Mouse (Mus musculus) heart, embryonic 12.5 days (tissue): Measurements from ENCODE around the gene Pcolce2. TPM values are rescaled to one million over a fixed set of nuclear protein-coding genes. Genes with fewer than 3 reads are reported as not detected.

Experiments used
- ATAC-seq: fragments of 200-750 bp; cut with Nextera tagmentation; 2 replicates; pipeline ENCODE4 v1.8.0; 2017; ENCODE audit warnings: moderate TSS enrichment, moderate library complexity; ENCODE audit not compliant: insufficient number of reproducible peaks, low FRiP score
- H3K27ac ChIP-seq: fragments of 300-500 bp; sonication (generic); 2 replicates; pipeline ENCODE4 v1.5.1; 2016; ENCODE audit warnings: mild to moderate bottlenecking, moderate library complexity; ENCODE audit not compliant: poor library complexity, severe bottlenecking
- H3K27me3 ChIP-seq: fragments of 300-500 bp; sonication (generic); replicated peaks from 2 replicates; pipeline ENCODE4 v1.6.1; 2016; ENCODE audit warnings: mild to moderate bottlenecking, moderate library complexity
- H3K36me3 ChIP-seq: fragments of 300-500 bp; sonication (generic); 2 replicates; pipeline ENCODE4 v1.6.1; 2016; ENCODE audit warnings: mild to moderate bottlenecking, moderate library complexity
- H3K4me1 ChIP-seq: fragments of 300-500 bp; sonication (generic); replicated peaks from 2 replicates; pipeline ENCODE4 v1.6.1; 2016; ENCODE audit warnings: mild to moderate bottlenecking
- H3K4me2 ChIP-seq: fragments of 300-500 bp; sonication (generic); 2 replicates; pipeline ENCODE4 v1.6.1; 2016; ENCODE audit warnings: mild to moderate bottlenecking, moderate library complexity
- H3K4me3 ChIP-seq: fragments of 300-500 bp; sonication (generic); 2 replicates; pipeline ENCODE4 v1.5.1; 2016; ENCODE audit warnings: mild to moderate bottlenecking
- H3K9ac ChIP-seq: fragments of 300-500 bp; sonication (generic); 2 replicates; pipeline ENCODE4 v1.6.1; 2016; ENCODE audit warnings: mild to moderate bottlenecking, moderate library complexity
- H3K9me3 ChIP-seq: fragments of 300-500 bp; sonication (generic); replicated peaks from 2 replicates; pipeline ENCODE4 v1.6.1; 2016; ENCODE audit warnings: mild to moderate bottlenecking, moderate library complexity
- WGBS: fragments of 180-500 bp; shearing (Covaris S2); methylation state at CpG from one replicate; pipeline ENCODE4 v1.1.7; 2016; 5-methylcytosine and 5-hydroxymethylcytosine counted together
- polyA plus RNA-seq: library from polyadenylated mRNA; unstranded; fragments of >200 nt; fragmentation: Nextera tagmentation; extraction: Ambion mirVana; gene quantifications from 2 replicates; pipeline ENCODE4 v1.2.1, GENCODE M21; 2016

Pcolce2 gene
- 0.24 and 0.42 TPM in 2 replicates for polyA plus RNA-seq

DNA sequence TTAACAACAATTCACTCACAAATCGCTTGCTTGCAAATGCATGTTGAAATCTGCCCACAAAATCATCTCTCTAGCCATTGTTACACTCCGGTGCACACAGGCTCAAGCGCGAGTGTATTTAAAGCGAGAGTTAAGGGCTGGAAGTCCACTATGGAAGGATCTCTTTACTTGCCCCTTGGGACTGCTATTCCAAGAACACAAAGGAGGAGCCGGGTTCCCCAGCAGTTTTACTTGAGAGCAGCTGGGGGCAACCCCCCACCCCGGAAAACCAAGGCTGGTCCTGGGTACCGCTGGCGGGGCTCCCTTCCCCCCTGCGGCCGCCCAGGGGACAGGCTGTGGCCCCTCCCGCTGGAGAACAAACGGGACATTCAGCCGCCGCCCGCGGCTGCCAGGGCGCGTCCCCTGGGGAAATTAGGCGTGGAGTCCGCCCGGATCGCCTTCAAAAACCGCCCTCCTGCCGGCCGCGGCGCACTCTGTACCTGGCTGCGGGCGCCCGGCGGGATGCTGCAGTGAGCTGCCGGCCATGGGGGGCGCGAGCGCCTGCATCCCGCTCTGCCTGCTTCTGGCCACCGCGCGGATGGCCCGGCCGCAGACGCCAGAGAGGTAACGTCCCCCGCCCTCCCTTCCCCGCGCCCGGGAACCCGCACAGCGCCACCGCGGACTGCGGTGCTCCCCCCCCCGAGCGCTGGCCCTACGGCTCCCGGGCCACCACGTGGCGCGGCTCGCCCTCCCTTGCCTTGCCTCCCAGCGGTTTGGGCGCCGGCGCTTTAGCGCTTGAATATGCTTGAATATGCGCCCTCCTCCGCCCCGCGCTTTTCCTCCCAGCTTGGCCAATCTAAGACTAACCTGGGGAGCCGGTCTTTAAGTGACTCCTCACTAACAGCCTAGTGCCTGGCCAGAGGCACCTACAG lies at the start of gene Pcolce2:
TSS of gene Pcolce2 (plus strand) at position 331 of the 911 bp plus-strand sequence.
- ATAC-seq: peak; percentile 76
- no peak within 1 kb of the TSS for H3K27ac ChIP-seq

DNA sequence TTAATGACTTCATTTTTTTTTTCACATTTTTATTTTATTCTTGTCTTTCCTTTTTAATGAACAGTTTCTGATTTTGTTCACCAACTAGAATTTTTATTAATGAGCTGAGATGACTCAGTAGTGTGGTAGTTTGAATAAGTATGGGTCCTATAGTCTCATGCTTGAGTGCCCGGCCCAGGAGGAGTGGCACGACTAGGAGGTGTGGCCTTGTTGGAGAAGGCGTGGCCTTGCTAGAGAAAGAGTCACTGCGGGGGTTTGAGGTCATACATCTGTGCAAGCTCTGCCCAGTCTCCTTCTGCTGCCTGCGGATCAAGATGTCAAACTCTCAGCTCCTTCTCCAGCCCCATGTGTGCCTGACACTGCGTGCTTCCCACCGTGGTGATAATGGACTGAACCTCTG lies 49.3 kb upstream of the Pcolce2 start:
- Histone ChIP-seq H3K9me3 (peaks cover 6% of the 10 kb centered on the region), H3K4me2 (no peak overlapping the region), H3K27ac (no peak overlapping the region), H3K4me1 (no peaks in the 10 kb centered on the region), H3K36me3 (no peaks in the 10 kb centered on the region), H3K9ac (no peak overlapping the region), H3K27me3 (0 out of 2 replicates have a peak, but pooled peaks cover 4% of the 10 kb centered on the region), H3K4me3 (no peak overlapping the region)
- 87% methylated on average over 7 of the region's 7 CpGs for WGBS
- no peak for ATAC-seq

More for the DNA sequence above, at the start of gene Pcolce2:
- under 1% methylated on average over 56 of the region's 71 CpGs for WGBS
- H3K4me1 ChIP-seq: no peaks in the 10 kb centered on the region
- peak within 1 kb of the TSS; percentile 65 for H3K4me3 ChIP-seq
- peak within 1 kb of the TSS; percentile 66 for H3K9ac ChIP-seq
- H3K27me3 ChIP-seq: peaks cover 31% of the 10 kb centered on the region
- H3K4me2 ChIP-seq: peak within 1 kb of the TSS; percentile 98
- H3K9me3 ChIP-seq: no peaks in the 10 kb centered on the region
- H3K36me3 ChIP-seq: no peaks in the 10 kb centered on the region

DNA sequence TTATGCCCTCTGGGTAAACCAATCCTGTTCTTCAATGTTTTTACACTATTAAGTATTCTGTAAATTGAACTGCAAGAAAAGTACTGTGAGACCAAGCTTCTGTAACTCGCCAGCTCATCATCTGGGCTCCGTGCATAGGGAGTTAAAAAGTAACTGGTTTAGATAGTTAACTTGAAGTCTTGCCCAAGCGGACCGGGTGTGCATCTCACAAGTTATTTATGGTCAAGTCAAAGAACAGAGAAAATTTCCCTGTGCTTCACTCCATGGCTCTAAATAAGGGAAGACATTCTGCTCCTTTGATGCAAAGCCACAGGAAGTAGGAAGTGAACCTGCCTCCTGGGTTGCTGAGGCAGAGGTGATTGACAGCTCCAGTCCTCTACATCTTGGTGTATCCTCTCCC lies 43.1 kb upstream of the Pcolce2 start:
- H3K27me3 ChIP-seq: no peaks in the 10 kb centered on the region
- H3K4me2 ChIP-seq: no peak overlapping the region
- no peaks in the 10 kb centered on the region for H3K9me3 ChIP-seq
- 80% methylated on average over 4 of the region's 4 CpGs for WGBS
- H3K4me1 ChIP-seq: no peaks in the 10 kb centered on the region
- H3K4me3 ChIP-seq: no peak overlapping the region
- H3K36me3 ChIP-seq: no peaks in the 10 kb centered on the region
- ATAC-seq: no peak
- no peak overlapping the region for H3K27ac ChIP-seq
- H3K9ac ChIP-seq: no peak overlapping the region

DNA sequence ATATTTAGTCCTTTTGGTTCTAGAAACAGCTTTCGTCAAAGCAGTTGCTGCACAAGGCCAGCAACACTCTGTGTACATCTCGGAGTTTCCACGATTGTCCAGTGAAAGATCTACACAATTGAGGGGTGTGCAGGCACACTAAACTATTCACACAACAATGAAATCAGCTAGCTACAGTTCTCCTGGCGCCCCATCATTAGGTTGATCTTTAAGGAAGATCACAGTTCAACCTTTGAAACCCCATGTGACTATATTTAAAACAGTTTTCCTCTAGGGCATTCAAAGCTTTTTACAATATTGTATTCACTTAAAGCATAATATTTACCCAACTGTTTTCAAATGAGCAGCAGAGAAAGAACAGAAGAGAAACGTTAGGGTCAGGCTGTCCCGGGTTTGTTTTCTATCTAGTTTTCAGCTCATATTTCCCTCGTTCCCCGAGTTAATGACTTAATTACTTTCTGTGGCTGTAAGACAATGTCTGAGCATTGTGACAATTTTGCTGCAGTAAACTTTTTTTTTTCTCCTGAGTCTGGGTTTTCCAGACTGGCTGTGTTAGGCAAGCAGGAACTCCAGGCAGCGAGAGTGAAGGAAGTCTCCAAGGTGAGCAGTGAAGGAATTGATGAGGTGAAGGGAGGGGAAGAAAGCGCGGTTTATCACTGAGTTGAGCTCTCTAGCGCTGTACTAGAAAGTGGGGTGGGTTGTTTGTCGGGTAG lies 39.8 kb upstream of the Pcolce2 start:
- peak overlapping the region; percentile 23; the same call in 1 of the 2 replicates for H3K4me3 ChIP-seq
- no peak overlapping the region for H3K9ac ChIP-seq
- H3K9me3 ChIP-seq: no peaks in the 10 kb centered on the region
- H3K27me3 ChIP-seq: no peaks in the 10 kb centered on the region
- ATAC-seq: no peak
- no peaks in the 10 kb centered on the region for H3K36me3 ChIP-seq
- peak overlapping the region; percentile 47 for H3K4me2 ChIP-seq
- H3K27ac ChIP-seq: no peak overlapping the region
- no peaks in the 10 kb centered on the region for H3K4me1 ChIP-seq
- 55% methylated on average over 13 of the region's 13 CpGs for WGBS

DNA sequence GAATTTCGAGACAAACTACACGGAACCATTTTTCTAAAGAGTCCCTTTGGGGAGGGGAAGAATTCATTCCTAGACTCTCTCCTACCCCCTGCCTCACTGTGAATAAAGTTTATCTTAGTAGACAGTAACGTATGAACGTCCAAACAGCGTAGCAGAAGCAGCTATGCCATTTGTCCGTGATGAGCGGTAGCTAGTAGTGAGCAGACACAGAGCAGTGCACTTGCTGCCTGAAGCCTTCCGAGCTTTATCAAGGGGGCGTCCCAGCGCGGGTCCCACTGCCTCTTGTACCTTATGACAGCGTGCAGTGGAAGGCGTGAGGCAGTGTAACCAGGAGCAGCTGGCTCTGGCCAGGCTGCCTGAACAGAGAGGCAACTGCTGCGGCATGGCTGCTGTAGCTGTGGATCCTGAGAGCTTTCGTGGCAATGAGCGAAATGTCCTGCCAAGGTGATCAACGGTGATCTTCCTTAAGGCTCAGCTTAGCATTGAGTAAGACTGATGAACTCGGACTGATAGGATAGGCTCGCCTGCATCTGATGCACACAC lies 39.2 kb upstream of the Pcolce2 start:
- no peaks in the 10 kb centered on the region for H3K36me3 ChIP-seq
- ATAC-seq: no peak
- no peak overlapping the region for H3K27ac ChIP-seq
- no peaks in the 10 kb centered on the region for H3K4me1 ChIP-seq
- H3K9me3 ChIP-seq: no peaks in the 10 kb centered on the region
- H3K4me2 ChIP-seq: peak overlapping the region; percentile 47
- 40% methylated on average over 19 of the region's 19 CpGs for WGBS
- no peak overlapping the region for H3K9ac ChIP-seq
- no peaks in the 10 kb centered on the region for H3K27me3 ChIP-seq
- peak overlapping the region; percentile 23; the same call in 1 of the 2 replicates for H3K4me3 ChIP-seq

DNA sequence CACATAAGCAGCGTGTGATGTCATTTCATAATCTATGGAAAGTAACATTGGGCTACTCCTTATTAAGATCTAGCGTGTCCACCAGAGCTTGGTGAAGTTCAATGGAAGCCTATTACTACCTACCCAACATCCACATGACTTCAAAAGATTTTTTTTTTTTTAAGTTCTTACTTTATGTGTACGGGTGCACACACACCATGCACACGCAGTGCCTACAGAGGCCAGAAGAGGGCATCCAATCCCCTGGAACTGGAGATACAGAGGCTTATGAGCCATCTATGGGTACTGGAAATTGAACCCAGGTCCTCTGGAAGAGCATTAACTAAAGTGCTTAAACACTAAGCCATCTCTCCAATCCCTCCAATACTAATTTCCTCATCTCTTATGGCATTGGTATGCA lies 38.0 kb upstream of the Pcolce2 start:
- Histone ChIP-seq H3K27ac (no peak overlapping the region), H3K27me3 (no peaks in the 10 kb centered on the region), H3K9ac (no peak overlapping the region), H3K4me1 (0 out of 2 replicates have a peak, but pooled peaks cover 5% of the 10 kb centered on the region), H3K36me3 (no peaks in the 10 kb centered on the region), H3K4me2 (no peak overlapping the region), H3K4me3 (no peak overlapping the region), H3K9me3 (no peaks in the 10 kb centered on the region)
- ATAC-seq: no peak
- WGBS: 81% methylated on average over 4 of the region's 4 CpGs

DNA sequence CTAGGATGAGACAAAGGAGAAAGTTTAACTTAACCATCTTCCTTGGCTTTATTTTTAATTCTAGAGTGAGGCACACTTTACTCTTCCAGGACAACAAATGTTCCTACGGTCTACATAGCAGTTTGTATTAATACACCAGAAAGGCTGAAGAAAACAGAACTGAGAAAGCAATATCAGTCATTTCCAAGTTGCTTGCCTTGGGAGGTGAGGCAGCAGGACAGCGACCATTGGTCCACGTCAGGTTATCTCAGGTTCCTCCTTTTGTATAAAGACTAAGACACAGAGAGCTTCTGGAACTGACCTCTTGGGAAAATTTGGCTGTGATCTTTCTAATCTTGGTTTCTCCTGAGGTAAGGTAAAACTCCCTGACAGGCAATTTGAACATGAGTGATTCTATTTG lies 34.6 kb upstream of the Pcolce2 start:
- 80% methylated on average over 3 of the region's 3 CpGs for WGBS
- no peak overlapping the region for H3K4me3 ChIP-seq
- no peaks in the 10 kb centered on the region for H3K36me3 ChIP-seq
- no peak overlapping the region for H3K27ac ChIP-seq
- no peak for ATAC-seq
- H3K4me1 ChIP-seq: 0 out of 2 replicates have a peak, but pooled peaks cover 5% of the 10 kb centered on the region
- H3K9me3 ChIP-seq: no peaks in the 10 kb centered on the region
- H3K27me3 ChIP-seq: no peaks in the 10 kb centered on the region
- no peak overlapping the region for H3K4me2 ChIP-seq
- no peak overlapping the region for H3K9ac ChIP-seq

DNA sequence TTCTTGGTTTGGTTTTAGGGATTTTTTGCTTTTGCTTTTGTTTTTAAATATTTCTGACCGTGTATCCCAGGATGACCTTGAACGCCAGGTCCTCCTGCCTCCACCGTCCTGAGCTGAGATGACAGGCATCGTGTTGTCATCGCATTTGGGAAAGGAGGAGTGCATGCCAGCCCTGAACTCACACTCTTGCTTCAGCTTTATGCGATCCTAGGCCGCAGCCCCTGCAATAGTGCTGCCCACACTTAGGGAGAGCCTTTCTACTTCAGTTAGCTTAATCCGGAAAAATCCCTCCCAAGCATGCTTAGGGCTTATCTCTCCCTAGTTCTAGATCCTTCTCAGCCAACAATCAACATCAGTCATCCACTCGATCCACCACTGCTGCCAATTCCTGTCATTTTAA lies 34.1 kb upstream of the Pcolce2 start:
- no peak overlapping the region for H3K27ac ChIP-seq
- no peaks in the 10 kb centered on the region for H3K9me3 ChIP-seq
- H3K4me3 ChIP-seq: no peak overlapping the region
- H3K4me2 ChIP-seq: no peak overlapping the region
- 65% methylated on average over 9 of the region's 9 CpGs for WGBS
- H3K4me1 ChIP-seq: 0 out of 2 replicates have a peak, but pooled peaks cover 5% of the 10 kb centered on the region
- no peaks in the 10 kb centered on the region for H3K27me3 ChIP-seq
- no peak overlapping the region for H3K9ac ChIP-seq
- no peak for ATAC-seq
- no peaks in the 10 kb centered on the region for H3K36me3 ChIP-seq

DNA sequence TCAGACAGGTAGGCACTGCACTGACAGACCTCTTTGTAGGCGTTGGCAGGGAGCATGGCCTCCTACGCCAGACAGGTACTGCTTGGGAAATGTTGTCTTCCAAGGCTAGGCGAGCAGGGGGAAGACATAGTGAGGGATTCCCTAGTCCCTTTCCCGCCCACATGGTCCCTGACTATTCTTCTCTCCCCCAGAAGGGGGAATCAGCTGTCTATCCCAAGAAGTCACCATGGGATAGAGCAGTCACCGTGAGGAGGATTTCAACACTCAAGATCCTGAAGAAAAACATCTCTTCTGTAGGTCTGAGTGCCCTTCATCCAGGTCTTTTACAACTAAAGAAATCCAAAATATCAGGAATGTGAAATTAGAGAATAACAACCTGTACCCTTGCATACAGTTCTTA lies 30.2 kb upstream of the Pcolce2 start:
- no peak overlapping the region for H3K27ac ChIP-seq
- H3K9me3 ChIP-seq: no peaks in the 10 kb centered on the region
- 0 out of 2 replicates have a peak, but pooled peaks cover 5% of the 10 kb centered on the region for H3K4me1 ChIP-seq
- no peaks in the 10 kb centered on the region for H3K27me3 ChIP-seq
- WGBS: 62% methylated on average over 5 of the region's 5 CpGs
- H3K36me3 ChIP-seq: no peaks in the 10 kb centered on the region
- no peak overlapping the region for H3K4me2 ChIP-seq
- H3K9ac ChIP-seq: no peak overlapping the region
- H3K4me3 ChIP-seq: no peak overlapping the region
- ATAC-seq: no peak

DNA sequence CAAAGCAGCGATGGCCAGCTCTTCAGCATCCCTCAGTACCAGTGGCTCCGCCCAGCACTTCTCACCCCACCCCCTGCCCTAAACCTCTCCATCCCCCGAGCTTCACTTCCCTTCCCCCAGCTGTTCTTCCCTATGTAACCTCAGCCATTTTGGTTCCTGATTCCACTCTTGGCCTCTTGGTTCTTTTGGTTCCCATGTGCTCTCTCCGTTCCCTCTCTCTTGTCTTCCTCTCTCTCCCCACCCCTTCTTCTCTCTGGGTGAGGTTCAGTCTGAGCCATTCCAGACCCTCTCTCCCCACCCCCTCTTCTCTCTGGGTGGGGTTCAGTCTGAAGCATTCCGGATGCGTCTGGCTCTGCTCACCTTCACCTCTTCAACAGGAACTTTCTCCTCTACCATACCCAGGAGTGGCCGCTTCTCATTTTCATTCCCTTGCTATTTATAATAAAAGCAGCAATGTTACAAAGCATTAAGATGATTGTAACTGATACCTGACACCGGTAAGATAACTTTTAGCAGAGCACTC lies 25.1 kb upstream of the Pcolce2 start:
- Histone ChIP-seq H3K4me1 (no peaks in the 10 kb centered on the region), H3K9ac (no peak overlapping the region), H3K9me3 (no peaks in the 10 kb centered on the region), H3K4me3 (no peak overlapping the region), H3K27ac (no peak overlapping the region), H3K4me2 (no peak overlapping the region), H3K27me3 (no peaks in the 10 kb centered on the region), H3K36me3 (no peaks in the 10 kb centered on the region)
- no peak for ATAC-seq
- 67% methylated on average over 8 of the region's 8 CpGs for WGBS
